Mouse (Mus musculus) thymus, postnatal 36 days (tissue): ENCODE data around the gene Cacna1e.

ENCODE experiments used
- DNase-seq, 2 experiments: peaks; one replicate each; pipeline ENCODE4 v3.0.0; 2022; ENCODE audit warnings: mixed read lengths in 2 of 2

Gene Cacna1e

GRCm38 (mm10) chr1:154705882-154706565, 178.3 kb downstream of the Cacna1e start:
- no peak for DNase-seq

- no peak for DNase-seq
Measured at GRCm38 (mm10) chr1:154704558-154705185, 179.6 kb downstream of the Cacna1e start.

- no peak for DNase-seq
Measured at GRCm38 (mm10) chr1:154702623-154703022, 181.7 kb downstream of the Cacna1e start.

- DNase-seq, result no peak
Measured at GRCm38 (mm10) chr1:154688876-154689665, 195.2 kb downstream of the Cacna1e start.

- no peak for DNase-seq
Measured at GRCm38 (mm10) chr1:154686861-154687260, 197.4 kb downstream of the Cacna1e start.

- DNase-seq, result no peak
Measured at GRCm38 (mm10) chr1:154683477-154684106, 200.7 kb downstream of the Cacna1e start.

GRCm38 (mm10) chr1:154678989-154679388, 205.3 kb downstream of the Cacna1e start:
- no peak for DNase-seq

GRCm38 (mm10) chr1:154678151-154678550, 206.2 kb downstream of the Cacna1e start:
- DNase-seq, result no peak

GRCm38 (mm10) chr1:154677677-154678076, 206.6 kb downstream of the Cacna1e start:
- no peak for DNase-seq

- DNase-seq, result no peak
Measured at GRCm38 (mm10) chr1:154663721-154664120, 220.6 kb downstream of the Cacna1e start.

- DNase-seq, result no peak
Measured at GRCm38 (mm10) chr1:154661977-154662376, 222.3 kb downstream of the Cacna1e start.

- no peak for DNase-seq
Measured at GRCm38 (mm10) chr1:154661221-154661864, 223.0 kb downstream of the Cacna1e start.

GRCm38 (mm10) chr1:154657366-154657765, 226.9 kb downstream of the Cacna1e start:
- DNase-seq, result no peak

GRCm38 (mm10) chr1:154653951-154654350, 230.3 kb downstream of the Cacna1e start:
- no peak for DNase-seq

- no peak for DNase-seq
Measured at GRCm38 (mm10) chr1:154646156-154646950, 237.9 kb downstream of the Cacna1e start.

- DNase-seq, result no peak
Measured at GRCm38 (mm10) chr1:154637821-154638220, 246.5 kb downstream of the Cacna1e start.

- DNase-seq, result no peak
Measured at GRCm38 (mm10) chr1:154635766-154636165, 248.5 kb downstream of the Cacna1e start.

GRCm38 (mm10) chr1:154632886-154633285, 251.4 kb downstream of the Cacna1e start:
- no peak for DNase-seq

GRCm38 (mm10) chr1:154622666-154623653, 261.3 kb downstream of the Cacna1e start:
- no peak for DNase-seq

GRCm38 (mm10) chr1:154617743-154618455, 266.4 kb downstream of the Cacna1e start:
- DNase-seq, result no peak
